Mouse (Mus musculus) megakaryocyte, embryonic 14.5 days (primary cell): Measurements from ENCODE around the gene Cse1l.

Source experiments
- FLI1 ChIP-seq: IDR thresholded peaks from 2 replicates; pipeline ENCODE4 v1.6.1; 2012; ENCODE audit warnings: low read length, inconsistent platforms, mixed read lengths
- GATA1 ChIP-seq: IDR thresholded peaks from 3 replicates; pipeline ENCODE4 v1.6.1; 2012; ENCODE audit warnings: mixed read lengths, low read length, inconsistent platforms, borderline replicate concordance

GRCm38 (mm10) chr2:166906523-166907182, 813 bp downstream of the Cse1l start:
- no peak for TF ChIP-seq GATA1
- TF ChIP-seq FLI1, result no peak
